Comparison of ENCODE assay signal across 26 mouse cellular contexts in the genomic region with DNA sequence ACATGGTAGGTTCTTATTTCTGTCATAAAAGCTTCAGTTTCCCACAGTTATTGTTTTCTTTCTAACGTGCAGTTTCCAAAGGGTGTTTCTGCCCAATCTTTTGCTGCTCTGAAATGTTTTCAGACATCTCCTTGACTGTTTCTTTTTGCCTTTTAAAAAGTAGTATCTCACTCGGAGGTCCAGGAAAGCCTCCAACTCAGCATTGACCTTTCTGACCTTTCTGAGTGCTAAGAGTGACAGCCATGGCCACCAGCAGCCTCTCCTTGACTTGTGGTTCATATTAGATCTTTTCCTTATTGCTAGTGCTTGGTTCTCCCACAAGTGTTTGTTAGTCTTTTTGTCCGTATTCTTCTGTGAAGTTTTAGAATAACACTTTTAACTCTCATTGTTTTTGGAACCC. TPM values are rescaled to one million over a fixed set of nuclear protein-coding genes. Genes with fewer than 3 reads are reported as not detected.
A peak's percentile ranks its signal among the peaks of the same experiment; 100 is the strongest.
DNase-seq lines count a peak whose midpoint lies in the region; ATAC-seq and TF ChIP-seq lines count a peak whose summit lies in the region.
"Had no signal": no experiment of that assay in that cellular context is flagged by ENCODE, and none has a peak within 500 bp of the region (broad histone marks: within the 10 kb centered on the region; RNA-seq: fewer than 3 reads in every experiment).

No protein-coding gene starts in this region.

- H3K36me3 ChIP-seq in kidney, postnatal 0 days (ENCODE audit: insufficient read depth, low read length) = 0 out of 2 replicates have a peak, but pooled peaks cover 3% of the 10 kb centered on the region
- H3K36me3 ChIP-seq in midbrain, embryonic 11.5 days (ENCODE audit: control insufficient read depth, insufficient read depth, low read length) = no peaks in the 10 kb centered on the region
- H3K36me3 ChIP-seq in midbrain, embryonic 15.5 days (replicated peaks) = no peaks in the 10 kb centered on the region
- H3K36me3 ChIP-seq: forebrain, embryonic 10.5 days; heart, embryonic 10.5 days; heart, embryonic 13.5 days had no signal

- H3K27me3 ChIP-seq in kidney, postnatal 0 days (ENCODE audit: insufficient read depth, low read length) = no peaks in the 10 kb centered on the region
- no peaks in the 10 kb centered on the region for H3K27me3 ChIP-seq in midbrain, embryonic 11.5 days (ENCODE audit: control insufficient read depth, insufficient read depth, low read length)
- no peaks in the 10 kb centered on the region for H3K27me3 ChIP-seq in midbrain, embryonic 15.5 days (replicated peaks)
- H3K27me3 ChIP-seq: forebrain, embryonic 13.5 days; heart, embryonic 13.5 days; Patski had no signal

- 30% methylated on average over 3 of the region's 3 CpGs for WGBS in kidney, postnatal 0 days
- 55% methylated on average over 3 of the region's 3 CpGs for WGBS in midbrain, embryonic 11.5 days
- 47% methylated on average over 3 of the region's 3 CpGs for WGBS in midbrain, embryonic 15.5 days

- no peaks in the 10 kb centered on the region for H3K4me1 ChIP-seq in kidney, postnatal 0 days (replicated peaks; ENCODE audit: insufficient read depth, low read length)
- no peaks in the 10 kb centered on the region for H3K4me1 ChIP-seq in midbrain, embryonic 11.5 days (ENCODE audit: control insufficient read depth, insufficient read depth, low read length)
- no peaks in the 10 kb centered on the region for H3K4me1 ChIP-seq in midbrain, embryonic 15.5 days
- H3K4me1 ChIP-seq: forebrain, embryonic 10.5 days; forebrain, embryonic 13.5 days had no signal

- no peak overlapping the region for H3K9ac ChIP-seq in kidney, postnatal 0 days (ENCODE audit: low read depth, low read length)
- no peak overlapping the region for H3K9ac ChIP-seq in midbrain, embryonic 11.5 days (ENCODE audit: low read length)
- H3K9ac ChIP-seq in midbrain, embryonic 15.5 days = no peak overlapping the region
- H3K9ac ChIP-seq: forebrain, embryonic 13.5 days; heart, embryonic 13.5 days; hindbrain, embryonic 14.5 days had no signal

- no peaks in the 10 kb centered on the region for H3K9me3 ChIP-seq in kidney, postnatal 0 days (replicated peaks; ENCODE audit: low read length)
- H3K9me3 ChIP-seq in midbrain, embryonic 11.5 days (ENCODE audit: control insufficient read depth, low read length) = no peaks in the 10 kb centered on the region
- H3K9me3 ChIP-seq in midbrain, embryonic 15.5 days = no peaks in the 10 kb centered on the region
- H3K9me3 ChIP-seq: forebrain, embryonic 10.5 days; forebrain, embryonic 13.5 days; heart, embryonic 10.5 days; heart, embryonic 13.5 days had no signal

- H3K27ac ChIP-seq in kidney, postnatal 0 days = no peak overlapping the region
- no peak overlapping the region for H3K27ac ChIP-seq in midbrain, embryonic 11.5 days (ENCODE audit: low read depth, low read length)
- H3K27ac ChIP-seq in midbrain, embryonic 15.5 days = no peak overlapping the region
- H3K27ac ChIP-seq: forebrain, embryonic 10.5 days; forebrain, embryonic 13.5 days; heart, adult 2 months; heart, embryonic 10.5 days; heart, embryonic 13.5 days; hindbrain, embryonic 14.5 days; hindbrain, postnatal 0 days had no signal

- no peak for TF ChIP-seq CTCF in kidney, postnatal 0 days (IDR thresholded peaks at IDR 0.05; ENCODE audit: low read depth)

- ATAC-seq in kidney, postnatal 0 days (replicated peaks; ENCODE audit: low FRiP score, low read depth) = no peak
- no peak for ATAC-seq in midbrain, embryonic 11.5 days (ENCODE audit: low FRiP score)
- no peak for ATAC-seq in midbrain, embryonic 15.5 days (replicated peaks)
- ATAC-seq: forebrain, embryonic 13.5 days; forebrain, embryonic 16.5 days; hindbrain, postnatal 0 days; inflammation-experienced regulatory T-cells, adult 6 months; Patski had no signal

- H3K4me3 ChIP-seq in kidney, postnatal 0 days (replicated peaks; ENCODE audit: low read depth, low read length) = no peak overlapping the region
- H3K4me3 ChIP-seq in midbrain, embryonic 11.5 days (ENCODE audit: low read depth, low read length) = no peak overlapping the region
- no peak overlapping the region for H3K4me3 ChIP-seq in midbrain, embryonic 15.5 days
- H3K4me3 ChIP-seq: forebrain, embryonic 10.5 days; forebrain, embryonic 13.5 days; heart, adult 2 months; heart, embryonic 10.5 days; heart, embryonic 13.5 days had no signal

- H3K4me2 ChIP-seq in kidney, postnatal 0 days (ENCODE audit: low read length) = no peak overlapping the region
- no peak overlapping the region for H3K4me2 ChIP-seq in midbrain, embryonic 11.5 days
- no peak overlapping the region for H3K4me2 ChIP-seq in midbrain, embryonic 15.5 days
- H3K4me2 ChIP-seq: forebrain, embryonic 13.5 days; heart, embryonic 13.5 days; hindbrain, embryonic 14.5 days had no signal

- peak; percentile 29 for DNase-seq in kidney, postnatal 0 days (ENCODE audit: low spot score)
- DNase-seq in kidney, adult 9 months = no peak
- DNase-seq in midbrain, embryonic 11.5 days (ENCODE audit: low spot score, missing footprints) = peak; percentile 71
- peak; percentile 32 for DNase-seq in embryo, embryonic 10.5 days (ENCODE audit: low spot score)
- DNase-seq in urinary bladder, postnatal 4 days (ENCODE audit: low spot score in 2 of 2) = no peak
- DNase-seq: adrenal gland, adult 8-10 months; adrenal gland, postnatal 25 days; cerebellum, adult 11-12 months; cerebellum, adult 8-10 months; cerebellum, postnatal 10 days; cerebellum, postnatal 36 days; gastrocnemius, postnatal 10 days; gastrocnemius, postnatal 36 days; heart, adult 2 months; heart, postnatal 14 days; heart, postnatal 4 days had no signal

RNA-seq across cellular contexts. Expression of a gene that starts 9.6 kb away (rescaled TPM):
- polyA plus RNA-seq in kidney, postnatal 0 days (2015; fragmentation: Nextera tagmentation; extraction: Ambion mirVana) = 27.3 and 27.6 TPM in 2 replicates
- 34.7 and 37.6 TPM in 2 replicates for polyA plus RNA-seq in midbrain, embryonic 11.5 days (2014; fragmentation: Nextera tagmentation; extraction: Ambion mirVana)
- 12.9 and 13.0 TPM in 2 replicates for polyA plus RNA-seq in midbrain, embryonic 15.5 days (2015; fragmentation: Nextera tagmentation; extraction: Ambion mirVana)

Comparison
In these comparisons a context has a peak if more than half of its experiments do, and no peak if none do; other contexts are left out.
1. DNase-seq: peak in kidney, postnatal 0 days (single experiment), midbrain, embryonic 11.5 days (single experiment) and embryo, embryonic 10.5 days (single experiment); none in kidney, adult 9 months (single experiment) and urinary bladder, postnatal 4 days (0 of 2).